Comparison of ENCODE assay signal across 22 mouse cellular contexts in genomic region chr16:6906001-6906400, GRCm38 (mm10).
DNase-seq lines count a peak whose midpoint lies in the region; ATAC-seq and TF ChIP-seq lines count a peak whose summit lies in the region.
"Had no signal": no experiment of that assay in that cellular context is flagged by ENCODE, and none has a peak within 500 bp of the region (broad histone marks: within the 10 kb centered on the region; RNA-seq: fewer than 3 reads in every experiment).

No protein-coding gene starts in this region.

- no peak overlapping the region for H3K4me2 ChIP-seq in liver, embryonic 11.5 days
- H3K4me2 ChIP-seq: heart, embryonic 13.5 days; hindbrain, embryonic 12.5 days; kidney, embryonic 15.5 days; limb, embryonic 15.5 days; liver, embryonic 15.5 days; stomach, embryonic 15.5 days had no signal

- H3K27me3 ChIP-seq in liver, embryonic 11.5 days (replicated peaks; ENCODE audit: control insufficient read depth, insufficient read depth, low read length), result no peaks in the 10 kb centered on the region
- H3K27me3 ChIP-seq: hindbrain, embryonic 12.5 days; kidney, embryonic 15.5 days; limb, embryonic 15.5 days; liver, embryonic 15.5 days; stomach, embryonic 15.5 days had no signal

- no peak overlapping the region for H3K4me3 ChIP-seq in layer of hippocampus, adult 2 months
- H3K4me3 ChIP-seq in liver, embryonic 11.5 days (ENCODE audit: low read depth, low read length), result no peak overlapping the region
- no peak overlapping the region for H3K4me3 ChIP-seq in lung, adult 2 months (replicated peaks; ENCODE audit: extremely low read depth, low read depth, low read length)
- H3K4me3 ChIP-seq: heart, adult 2 months; heart, embryonic 13.5 days; hindbrain, embryonic 12.5 days; kidney, embryonic 15.5 days; limb, embryonic 15.5 days; liver, embryonic 15.5 days; stomach, embryonic 15.5 days had no signal

- peak overlapping the region; percentile 8; the same call in 1 of the 2 replicates for H3K27ac ChIP-seq in layer of hippocampus, adult 2 months
- H3K27ac ChIP-seq in liver, embryonic 11.5 days (ENCODE audit: low read depth, low read length), result no peak overlapping the region
- H3K27ac ChIP-seq: heart, adult 2 months; heart, embryonic 13.5 days; hindbrain, embryonic 12.5 days; kidney, embryonic 15.5 days; limb, embryonic 15.5 days; liver, embryonic 15.5 days; macrophage; stomach, embryonic 15.5 days had no signal

- no peaks in the 10 kb centered on the region for H3K4me1 ChIP-seq in liver, embryonic 11.5 days (replicated peaks; ENCODE audit: control insufficient read depth, insufficient read depth, low read length)
- H3K4me1 ChIP-seq in lung, adult 2 months (ENCODE audit: control insufficient read depth, insufficient read depth, low read length), result no peaks in the 10 kb centered on the region; the same call in none of the 2 replicates
- H3K4me1 ChIP-seq: hindbrain, embryonic 12.5 days; kidney, embryonic 15.5 days; limb, embryonic 15.5 days; liver, embryonic 15.5 days; stomach, embryonic 15.5 days had no signal

- no peak for ATAC-seq in liver, embryonic 11.5 days (replicated peaks; ENCODE audit: low FRiP score)
- ATAC-seq: activated CD4-positive, CD25-positive, alpha-beta regulatory T cell, adult 4 months; intestine, postnatal 0 days had no signal

- DNase-seq in adrenal gland, adult (ENCODE audit: inconsistent age in 2 of 2, low spot score in 1 of 2), result peak; percentile 16 to 62
- no peak for DNase-seq in adrenal gland, postnatal 10 days
- DNase-seq in layer of hippocampus, adult 2 months (ENCODE audit: low spot score in 2 of 2), result no peak
- no peak for DNase-seq in layer of hippocampus, adult 8-10 months (ENCODE audit: low spot score in 2 of 2)
- peak; percentile 39 for DNase-seq in cerebellum, adult 8-10 months
- DNase-seq in cerebellum, postnatal 36 days, result peak; percentile 26 to 45
- no peak for DNase-seq in liver, embryonic 11.5 days (ENCODE audit: low spot score)
- no peak for DNase-seq in lung, adult 2 months
- DNase-seq: gastrocnemius, postnatal 36 days; heart, adult 2 months; heart, postnatal 14 days; left cerebral cortex, postnatal 4 days; thymus, postnatal 25 days had no signal

- no peaks in the 10 kb centered on the region for H3K36me3 ChIP-seq in liver, embryonic 11.5 days (ENCODE audit: control insufficient read depth, insufficient read depth, low read length)
- H3K36me3 ChIP-seq: heart, embryonic 13.5 days; hindbrain, embryonic 12.5 days; kidney, embryonic 15.5 days; limb, embryonic 15.5 days; liver, embryonic 15.5 days; stomach, embryonic 15.5 days had no signal

- H3K9me3 ChIP-seq in liver, embryonic 11.5 days (ENCODE audit: control insufficient read depth, low read length), result no peaks in the 10 kb centered on the region
- H3K9me3 ChIP-seq: heart, embryonic 13.5 days; hindbrain, embryonic 12.5 days; kidney, embryonic 15.5 days; limb, embryonic 15.5 days; liver, embryonic 15.5 days; stomach, embryonic 15.5 days had no signal

- 75% methylated on average over 2 of the region's 2 CpGs for WGBS in liver, embryonic 11.5 days
- 51% methylated on average over 2 of the region's 2 CpGs for WGBS in lung, adult 2 months

- TF ChIP-seq POLR2A in lung, adult 2 months (IDR thresholded peaks at IDR 0.05; ENCODE audit: borderline replicate concordance, extremely low read depth, low read depth, low read length), result no peak

- H3K9ac ChIP-seq in liver, embryonic 11.5 days (ENCODE audit: low read depth, low read length), result no peak overlapping the region
- H3K9ac ChIP-seq: heart, embryonic 13.5 days; hindbrain, embryonic 12.5 days; kidney, embryonic 15.5 days; limb, embryonic 15.5 days; liver, embryonic 15.5 days; stomach, embryonic 15.5 days had no signal

- no peak for TF ChIP-seq CTCF in layer of hippocampus, adult 2 months (conservative IDR thresholded peaks at IDR 0.05)
- TF ChIP-seq CTCF in lung, adult 2 months (IDR thresholded peaks at IDR 0.05; ENCODE audit: insufficient read depth, low read length), result no peak

Comparison
In these comparisons a context has a peak if more than half of its experiments do, and no peak if none do; other contexts are left out.
1. DNase-seq: peak in adrenal gland, adult (2 of 2), cerebellum, adult 8-10 months (single experiment) and cerebellum, postnatal 36 days (2 of 2); none in adrenal gland, postnatal 10 days (single experiment), layer of hippocampus, adult 2 months (0 of 2), layer of hippocampus, adult 8-10 months (0 of 2), liver, embryonic 11.5 days (single experiment) and lung, adult 2 months (single experiment).